Mouse (Mus musculus) adrenal gland, postnatal 25 days (tissue): ENCODE measurements around the gene Nptxr. TPM values are rescaled to one million over a fixed set of nuclear protein-coding genes. Genes with fewer than 3 reads are reported as not detected.

Source experiments
- DNase-seq: peaks from one replicate; pipeline ENCODE4 v3.0.0; 2021; ENCODE audit warnings: mixed read lengths
- total RNA-seq: library from RNA; stranded (reverse); gene quantifications from 2 replicates; pipeline ENCODE4 v1.2.3, GENCODE M21; 2021

Nptxr gene
- total RNA-seq, 1 experiment from 2014 or later, result 6.8 TPM

DNA sequence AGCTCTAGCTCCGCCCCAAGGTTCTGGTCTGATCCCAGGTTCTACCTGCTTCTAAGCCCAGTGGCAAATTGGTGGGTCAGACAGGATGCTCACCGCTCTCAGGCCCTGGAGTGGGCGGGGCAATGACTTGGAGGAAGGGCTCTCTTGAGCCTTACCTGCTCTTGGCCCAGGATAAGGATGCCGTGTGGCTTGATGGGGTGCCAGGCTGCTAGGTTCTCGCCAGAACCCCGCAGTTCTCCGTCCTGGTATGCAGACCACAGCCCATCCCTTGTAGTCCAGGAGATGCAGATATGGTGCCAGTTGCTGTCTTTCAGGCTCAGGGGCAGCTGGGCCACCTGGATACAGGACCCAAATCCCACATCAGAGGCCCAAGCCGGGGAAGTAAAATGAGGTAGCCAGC is 14.5 kb downstream of the Nptxr start:
- DNase-seq, result no peak

DNA sequence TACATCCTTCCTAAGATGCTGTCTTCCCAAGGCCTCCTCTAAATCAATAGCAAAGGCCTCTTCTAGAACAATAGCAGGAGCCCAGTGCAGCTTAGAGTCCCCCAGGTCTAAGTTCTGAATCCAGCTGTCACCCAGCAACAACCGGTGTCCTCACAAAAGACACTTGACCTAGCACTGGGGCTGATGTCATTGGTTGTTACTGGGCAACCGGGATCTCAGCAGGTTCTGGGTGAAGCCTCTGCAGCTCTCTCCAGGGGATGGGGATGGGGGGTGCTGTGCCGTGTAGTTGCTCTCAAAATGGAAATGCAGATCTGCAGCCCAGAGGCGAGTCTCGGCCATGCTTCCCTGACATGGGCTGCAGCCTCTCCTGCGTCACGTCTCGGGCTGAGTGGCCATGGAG is 16.8 kb downstream of the Nptxr start:
- no peak for DNase-seq

GRCm38 (mm10) chr15:79785056-79785455 is 19.5 kb downstream of the Nptxr start:
- no peak for DNase-seq

GRCm38 (mm10) chr15:79777749-79778148 is 26.8 kb downstream of the Nptxr start, which contains the start of gene Dnal4:
Gene Dnal4 (minus strand): TSS chr15:79777849.
- no peak for DNase-seq

DNA sequence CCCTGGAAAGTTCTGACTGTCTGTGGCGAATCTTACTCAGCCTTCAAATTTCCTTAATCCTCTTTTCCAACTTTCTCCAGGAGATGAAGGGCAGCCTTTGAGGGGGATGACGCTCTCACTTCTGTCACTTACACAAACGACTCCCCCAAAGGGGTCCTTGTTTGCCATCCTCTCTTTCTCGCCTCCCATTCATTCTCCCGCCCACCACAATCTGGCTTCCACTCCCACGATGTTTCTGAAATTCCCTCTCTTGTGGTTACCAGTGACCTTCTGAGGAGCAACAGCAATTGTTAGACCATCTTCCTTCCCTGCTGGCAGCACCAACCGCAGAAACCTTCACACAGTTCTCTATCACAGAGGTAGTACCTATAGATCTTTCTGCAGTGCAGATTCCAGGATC is 28.9 kb downstream of the Nptxr start:
- DNase-seq, result no peak

DNA sequence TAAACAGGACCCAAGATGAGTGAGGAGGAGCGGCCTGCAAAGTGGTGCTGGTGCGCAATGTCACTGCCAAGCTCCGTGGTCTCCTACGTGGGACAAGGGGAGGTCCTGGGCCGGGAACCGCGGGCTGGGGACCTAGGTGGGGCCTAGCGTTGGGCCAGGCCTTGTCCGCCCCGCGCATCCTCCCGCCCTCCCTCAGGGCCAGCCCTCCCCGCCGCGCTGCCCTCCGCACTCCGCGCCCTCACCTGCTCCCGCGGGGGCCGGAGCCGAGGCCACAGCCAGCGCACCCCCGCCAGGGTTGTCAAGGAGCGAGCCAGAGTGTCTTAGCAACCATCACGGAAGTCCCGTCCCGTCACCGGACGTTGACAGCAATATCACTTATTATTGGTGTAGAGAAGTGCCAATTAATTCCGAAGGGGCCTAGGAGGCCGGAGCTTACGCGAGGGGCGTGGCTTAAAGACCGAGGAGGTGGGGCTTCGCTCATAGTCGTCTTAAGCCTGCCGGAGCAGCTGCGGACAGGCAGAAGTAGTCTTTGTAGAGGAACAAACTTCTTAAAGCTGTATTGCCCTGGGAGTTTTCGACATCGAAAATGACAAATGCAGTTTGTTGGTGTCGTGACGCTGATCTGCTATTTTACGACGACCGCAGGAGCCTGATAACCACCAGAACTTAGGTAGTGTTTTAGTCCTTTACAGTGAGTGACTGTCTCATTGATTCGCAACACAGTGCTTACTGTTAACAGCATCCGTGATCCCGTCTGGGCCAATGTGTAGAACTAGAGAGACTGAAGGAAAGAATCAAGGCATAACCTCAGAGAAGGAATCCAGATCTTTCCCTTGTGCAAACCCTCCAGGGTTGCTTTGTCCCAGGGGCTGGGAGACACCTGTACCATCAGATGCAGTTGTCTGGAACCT is 30.2 kb downstream of the Nptxr start:
- DNase-seq, result peak; percentile 92

GRCm38 (mm10) chr15:79770629-79771240 is 33.8 kb downstream of the Nptxr start:
- DNase-seq, result no peak

DNA sequence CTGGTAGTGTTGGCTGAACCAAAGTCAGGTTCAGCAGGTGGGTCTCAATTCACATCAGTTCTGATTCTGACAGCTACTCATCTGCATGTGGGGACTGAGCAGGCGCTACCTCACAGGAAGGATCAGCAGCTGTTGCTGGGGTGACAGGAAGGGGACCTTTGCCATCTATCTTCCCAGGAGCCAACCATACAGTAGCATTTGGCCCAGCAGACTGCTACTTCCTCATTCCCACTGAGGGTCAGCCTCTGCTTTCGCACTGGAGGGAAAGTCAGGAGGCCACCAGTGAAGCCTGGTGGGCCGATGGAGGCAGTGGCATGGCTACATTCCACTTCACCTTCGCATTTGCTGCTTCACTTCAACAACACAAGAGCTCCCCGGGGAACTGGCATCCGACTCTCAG is 36.3 kb downstream of the Nptxr start:
- no peak for DNase-seq

GRCm38 (mm10) chr15:79767327-79767961 is 37.1 kb downstream of the Nptxr start:
- DNase-seq, result no peak

- no peak for DNase-seq
These were observed 37.9 kb downstream of the Nptxr start for GRCm38 (mm10) chr15:79766586-79767071.

DNA sequence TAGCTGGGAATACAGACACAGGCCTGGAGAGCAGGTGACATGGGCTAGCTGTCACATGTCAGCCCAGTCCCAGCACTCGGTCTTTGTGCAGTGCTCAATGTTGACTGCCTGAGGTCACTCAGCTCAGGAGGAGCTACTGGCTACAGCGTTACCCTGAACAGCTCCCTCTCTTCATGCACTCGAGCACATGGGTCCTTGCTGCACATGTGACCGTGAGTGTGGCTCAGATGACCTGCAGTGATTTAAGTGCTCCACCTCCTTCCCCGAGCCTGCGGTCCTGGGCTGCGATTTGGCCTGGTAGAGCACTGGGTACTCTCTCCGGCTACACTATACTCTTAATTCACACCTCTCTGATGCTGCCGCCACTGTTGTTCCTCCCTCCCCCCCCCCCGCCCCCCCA is 38.4 kb downstream of the Nptxr start:
- DNase-seq, result no peak

GRCm38 (mm10) chr15:79765361-79765760 is 39.2 kb downstream of the Nptxr start:
- DNase-seq, result peak; percentile 37

GRCm38 (mm10) chr15:79764539-79765267 is 39.9 kb downstream of the Nptxr start:
- no peak for DNase-seq

- no peak for DNase-seq
These were observed 40.8 kb downstream of the Nptxr start for GRCm38 (mm10) chr15:79763601-79764246.

DNA sequence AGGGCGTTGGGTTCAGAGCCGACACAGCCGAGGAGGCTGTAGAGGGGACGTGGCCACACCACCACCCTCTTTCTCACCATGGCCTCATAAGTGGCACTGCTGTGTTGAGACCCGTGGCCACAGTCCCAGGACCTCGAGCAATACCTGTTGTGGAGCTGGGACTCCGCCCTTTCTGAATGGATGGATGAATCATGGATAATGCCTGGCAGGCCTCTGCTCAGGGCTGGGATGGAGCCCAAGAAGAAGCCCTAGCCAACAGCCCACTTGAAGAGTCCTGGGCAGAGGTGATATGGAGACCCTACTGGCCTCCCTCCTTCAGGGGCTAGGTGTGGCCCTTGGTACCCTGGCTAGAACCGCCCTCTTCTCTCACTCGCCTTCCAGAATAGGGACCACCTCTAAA is 41.6 kb downstream of the Nptxr start:
- no peak for DNase-seq

- DNase-seq, result no peak
These were observed 43.6 kb downstream of the Nptxr start for GRCm38 (mm10) chr15:79760956-79761355.

- DNase-seq, result no peak
These were observed 47.4 kb downstream of the Nptxr start for GRCm38 (mm10) chr15:79757118-79757517.

DNA sequence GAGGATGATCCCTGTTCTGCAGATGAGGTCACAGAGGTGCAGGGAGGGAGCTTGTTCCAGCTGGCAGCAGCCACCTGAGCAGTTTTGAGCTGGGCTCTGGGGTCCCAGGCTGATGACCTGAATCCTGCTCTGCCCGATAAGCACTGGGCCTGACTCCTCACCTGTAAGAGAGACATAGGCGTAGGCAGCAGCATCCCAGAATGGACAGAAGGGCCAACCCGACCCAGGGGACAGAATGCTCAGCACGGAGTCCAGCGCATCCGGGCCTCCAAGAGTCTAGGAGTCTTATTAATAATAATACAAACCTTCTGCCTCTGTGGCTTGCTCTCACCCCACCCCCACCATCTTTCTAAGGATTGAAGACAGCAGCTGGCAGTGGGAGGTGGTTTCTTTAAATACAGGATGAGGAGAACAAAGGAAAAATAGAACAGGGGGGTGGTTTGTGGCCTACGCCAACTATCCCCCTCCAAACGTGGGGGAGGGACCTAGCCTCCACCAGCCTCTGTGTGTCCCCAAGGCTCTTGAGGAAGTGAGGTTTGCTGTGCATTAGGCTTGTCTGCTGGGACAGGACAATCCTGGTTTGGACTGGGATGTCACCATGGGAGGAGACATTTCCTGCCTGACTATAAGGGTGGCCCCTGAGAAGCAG is 48.5 kb downstream of the Nptxr start:
- no peak for DNase-seq

GRCm38 (mm10) chr15:79755176-79755575 is 49.4 kb downstream of the Nptxr start:
- DNase-seq, result no peak

GRCm38 (mm10) chr15:79753873-79754272 is 50.7 kb downstream of the Nptxr start:
- DNase-seq, result no peak

GRCm38 (mm10) chr15:79753420-79753752 is 51.2 kb downstream of the Nptxr start:
- no peak for DNase-seq
